ENCODE assay signal across 15 mouse cellular contexts in the genomic region with DNA sequence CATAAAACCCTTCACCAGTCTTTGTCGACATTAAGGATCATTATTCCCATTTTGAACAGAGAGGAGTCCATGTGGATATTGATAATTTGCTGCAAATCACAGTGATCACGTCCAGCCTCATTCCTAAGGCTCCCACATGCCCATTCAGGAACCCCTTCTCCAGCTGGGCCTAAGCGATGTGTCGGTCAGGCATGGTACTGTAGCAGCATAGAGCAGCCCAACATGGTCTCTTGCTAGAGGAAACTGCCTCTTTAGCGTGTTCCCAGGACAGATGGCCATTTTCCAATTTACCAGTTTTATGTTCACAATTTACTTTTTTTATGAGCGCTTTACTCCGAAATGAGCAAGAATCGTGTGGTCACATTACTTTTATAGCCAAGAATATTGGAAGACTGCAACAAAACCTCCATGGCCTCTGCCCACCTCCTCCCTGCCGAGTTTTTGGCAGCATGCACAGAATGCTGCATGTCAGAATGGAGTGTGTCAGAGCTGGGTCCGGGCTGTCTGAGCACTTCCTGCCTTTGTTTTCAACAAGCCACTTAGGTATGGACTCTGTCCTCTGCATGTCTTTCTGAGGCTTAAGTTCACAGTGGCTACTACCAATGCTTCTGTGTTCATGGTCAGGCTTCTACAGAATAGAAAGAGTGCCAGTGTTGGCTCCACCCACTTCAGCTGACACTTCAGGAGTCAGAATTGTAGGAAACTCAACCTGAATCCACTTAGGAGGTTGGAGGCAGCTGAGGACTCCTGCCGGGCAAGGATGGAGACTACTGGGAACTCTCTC.
A peak's percentile ranks its signal among the peaks of the same experiment; 100 is the strongest.
DNase-seq lines count a peak whose midpoint lies in the region; ATAC-seq lines count a peak whose summit lies in the region.
"Had no signal": no experiment of that assay in that cellular context is flagged by ENCODE, and none has a peak within 500 bp of the region (broad histone marks: within the 10 kb centered on the region; RNA-seq: fewer than 3 reads in every experiment).

No protein-coding gene starts in this region.

- H3K9ac ChIP-seq in embryonic facial prominence, embryonic 14.5 days (ENCODE audit: low read depth, low read length), result no peak overlapping the region
- H3K9ac ChIP-seq in limb, embryonic 12.5 days (replicated peaks), result no peak overlapping the region
- H3K9ac ChIP-seq: neural tube, embryonic 13.5 days had no signal

- H3K4me3 ChIP-seq in embryonic facial prominence, embryonic 14.5 days (ENCODE audit: low read depth, low read length), result no peak overlapping the region
- H3K4me3 ChIP-seq in embryonic facial prominence, embryonic 10.5 days, result no peak overlapping the region
- no peak overlapping the region for H3K4me3 ChIP-seq in limb, embryonic 12.5 days (replicated peaks)
- H3K4me3 ChIP-seq in limb, embryonic 10.5 days, result no peak overlapping the region
- H3K4me3 ChIP-seq: heart, embryonic 10.5 days; neural tube, embryonic 13.5 days had no signal

- no peak overlapping the region for H3K4me2 ChIP-seq in embryonic facial prominence, embryonic 14.5 days (ENCODE audit: low read depth, low read length)
- no peak overlapping the region for H3K4me2 ChIP-seq in limb, embryonic 12.5 days
- H3K4me2 ChIP-seq: neural tube, embryonic 13.5 days had no signal

- ATAC-seq in embryonic facial prominence, embryonic 14.5 days (ENCODE audit: low read depth), result no peak
- peak; percentile 82 for ATAC-seq in limb, embryonic 12.5 days (ENCODE audit: insufficient number of reproducible peaks, insufficient read depth, low FRiP score, low TSS enrichment, low read depth)
- ATAC-seq: inflammation-experienced regulatory T-cells, adult 6 months; midbrain, embryonic 16.5 days had no signal

- H3K36me3 ChIP-seq in embryonic facial prominence, embryonic 14.5 days (ENCODE audit: control insufficient read depth, insufficient read depth, low read length), result no peaks in the 10 kb centered on the region
- no peaks in the 10 kb centered on the region for H3K36me3 ChIP-seq in embryonic facial prominence, embryonic 10.5 days (replicated peaks)
- no peaks in the 10 kb centered on the region for H3K36me3 ChIP-seq in limb, embryonic 12.5 days
- no peaks in the 10 kb centered on the region for H3K36me3 ChIP-seq in limb, embryonic 10.5 days
- H3K36me3 ChIP-seq: heart, embryonic 10.5 days; neural tube, embryonic 13.5 days had no signal

- no peak overlapping the region for H3K27ac ChIP-seq in embryonic facial prominence, embryonic 14.5 days (replicated peaks; ENCODE audit: low read depth, low read length)
- H3K27ac ChIP-seq in embryonic facial prominence, embryonic 10.5 days (replicated peaks), result no peak overlapping the region
- peak overlapping the region; percentile 19; the same call in 1 of the 2 replicates for H3K27ac ChIP-seq in limb, embryonic 12.5 days
- no peak overlapping the region for H3K27ac ChIP-seq in limb, embryonic 10.5 days
- H3K27ac ChIP-seq: heart, embryonic 10.5 days; neural tube, embryonic 13.5 days had no signal

- peak; percentile 6 for DNase-seq in embryonic facial prominence, embryonic 14.5 days (ENCODE audit: low spot score)
- no peak for DNase-seq in embryonic facial prominence, embryonic 10.5 days (ENCODE audit: low spot score)
- DNase-seq in limb, embryonic 10.5 days (ENCODE audit: low spot score), result no peak
- DNase-seq in induced T-regulatory cell, adult 2 months (ENCODE audit: low read depth), result peak; percentile 50
- peak; percentile 11 for DNase-seq in lung, postnatal 10 days
- DNase-seq in layer of hippocampus, postnatal 36 days, result no peak
- DNase-seq: gastrocnemius, postnatal 14 days; heart, postnatal 36 days; spleen, adult 18-20 months; thymus, postnatal 4 days had no signal

- WGBS in embryonic facial prominence, embryonic 14.5 days, result 76% methylated on average over 11 of the region's 11 CpGs
- WGBS in embryonic facial prominence, embryonic 10.5 days, result 82% methylated on average over 11 of the region's 11 CpGs
- WGBS in limb, embryonic 12.5 days, result 42% methylated on average over 11 of the region's 11 CpGs
- WGBS in limb, embryonic 10.5 days, result 84% methylated on average over 11 of the region's 11 CpGs

- no peaks in the 10 kb centered on the region for H3K9me3 ChIP-seq in embryonic facial prominence, embryonic 14.5 days (ENCODE audit: control insufficient read depth, low read length)
- no peaks in the 10 kb centered on the region for H3K9me3 ChIP-seq in embryonic facial prominence, embryonic 10.5 days
- no peaks in the 10 kb centered on the region for H3K9me3 ChIP-seq in limb, embryonic 12.5 days
- no peaks in the 10 kb centered on the region for H3K9me3 ChIP-seq in limb, embryonic 10.5 days (replicated peaks)
- H3K9me3 ChIP-seq: heart, embryonic 10.5 days; neural tube, embryonic 13.5 days had no signal

- no peaks in the 10 kb centered on the region for H3K27me3 ChIP-seq in embryonic facial prominence, embryonic 14.5 days (replicated peaks; ENCODE audit: control insufficient read depth, insufficient read depth, low read length)
- H3K27me3 ChIP-seq in embryonic facial prominence, embryonic 10.5 days (replicated peaks; ENCODE audit: low read depth, poor library complexity, severe bottlenecking), result no peaks in the 10 kb centered on the region
- H3K27me3 ChIP-seq in limb, embryonic 12.5 days, result no peaks in the 10 kb centered on the region
- no peaks in the 10 kb centered on the region for H3K27me3 ChIP-seq in limb, embryonic 10.5 days (ENCODE audit: low read depth, poor library complexity, severe bottlenecking)
- H3K27me3 ChIP-seq: neural tube, embryonic 13.5 days had no signal

- no peaks in the 10 kb centered on the region for H3K4me1 ChIP-seq in embryonic facial prominence, embryonic 14.5 days (ENCODE audit: control insufficient read depth, insufficient read depth, low read length)
- no peaks in the 10 kb centered on the region for H3K4me1 ChIP-seq in embryonic facial prominence, embryonic 10.5 days
- peaks cover 11% of the 10 kb centered on the region for H3K4me1 ChIP-seq in limb, embryonic 12.5 days (replicated peaks)
- peaks cover 8% of the 10 kb centered on the region; the same call in 1 of the 2 replicates for H3K4me1 ChIP-seq in limb, embryonic 10.5 days

Comparison
In these comparisons a context has a peak if more than half of its experiments do, and no peak if none do; other contexts are left out.
1. DNase-seq: peak in embryonic facial prominence, embryonic 14.5 days (single experiment), induced T-regulatory cell, adult 2 months (single experiment) and lung, postnatal 10 days (single experiment); none in embryonic facial prominence, embryonic 10.5 days (single experiment), limb, embryonic 10.5 days (single experiment) and layer of hippocampus, postnatal 36 days (0 of 2).